Mouse (Mus musculus) kidney, embryonic 16.5 days (tissue): Measurements from ENCODE around the gene Gm20481. TPM values are rescaled to one million over a fixed set of nuclear protein-coding genes. Genes with fewer than 3 reads are reported as not detected.
A peak's percentile ranks its signal among the peaks of the same experiment; 100 is the strongest.
"Not testable (repeated sequence)": the region's sequence is repeated elsewhere in the genome, so short reads cannot be mapped to it uniquely, and the experiment has no call there.

Source experiments
- ATAC-seq: fragments of 200-750 bp; cut with Nextera tagmentation; 2 replicates; pipeline ENCODE4 v1.8.0; 2017; ENCODE audit warnings: moderate TSS enrichment; ENCODE audit not compliant: low FRiP score, low TSS enrichment
- H3K27ac ChIP-seq: fragments of 300-500 bp; sonication (generic); 2 replicates; pipeline ENCODE4 v1.5.1; 2014; ENCODE audit warnings: low read length
- H3K27me3 ChIP-seq: fragments of 300-500 bp; sonication (generic); 2 replicates; pipeline ENCODE4 v1.6.1; 2014; ENCODE audit warnings: low read length, control low read depth, mixed read lengths; ENCODE audit not compliant: insufficient read depth
- H3K36me3 ChIP-seq: fragments of 300-500 bp; sonication (generic); 2 replicates; pipeline ENCODE4 v1.6.1; 2014; ENCODE audit warnings: low read length, control low read depth, mixed read lengths; ENCODE audit not compliant: insufficient read depth
- H3K4me1 ChIP-seq: fragments of 300-500 bp; sonication (generic); 2 replicates; pipeline ENCODE4 v1.6.1; 2014; ENCODE audit warnings: low read length, control low read depth, mixed read lengths; ENCODE audit not compliant: insufficient read depth
- H3K4me2 ChIP-seq: fragments of 300-500 bp; sonication (generic); replicated peaks from 2 replicates; pipeline ENCODE4 v1.6.1; 2014; ENCODE audit warnings: low read depth, low read length
- H3K4me3 ChIP-seq: fragments of 300-500 bp; sonication (generic); 2 replicates; pipeline ENCODE4 v1.5.1; 2014; ENCODE audit warnings: mild to moderate bottlenecking, low read length
- H3K9ac ChIP-seq: fragments of 300-500 bp; sonication (generic); replicated peaks from 2 replicates; pipeline ENCODE4 v1.6.1; 2014; ENCODE audit warnings: low read length
- H3K9me3 ChIP-seq: fragments of 300-500 bp; sonication (generic); 2 replicates; pipeline ENCODE4 v1.6.1; 2016; ENCODE audit warnings: low read length, control low read depth
- WGBS: fragments of 180-500 bp; shearing (Covaris S2); extraction: QIAGEN DNeasy Blood & Tissue Kit; methylation state at CpG from one replicate; pipeline ENCODE4 v1.1.7; 2014; 5-methylcytosine and 5-hydroxymethylcytosine counted together
- polyA plus RNA-seq: library from polyadenylated mRNA; unstranded; fragments of >200 nt; fragmentation: Nextera tagmentation; extraction: Ambion mirVana; gene quantifications from 2 replicates; pipeline ENCODE4 v1.2.1, GENCODE M21; 2015

The Gm20481 gene
- polyA plus RNA-seq: not detected in 2 replicates

GRCm38 (mm10) chr17:34969822-34970221 lies at the start of gene Gm20481:
Gene Gm20481 (plus strand): TSS chr17:34969912.
- not testable (repeated sequence) for H3K36me3 ChIP-seq, H3K27ac ChIP-seq, H3K9ac ChIP-seq, H3K4me3 ChIP-seq, H3K4me1 ChIP-seq, H3K9me3 ChIP-seq, H3K4me2 ChIP-seq, ATAC-seq
- peaks cover 23% of the 10 kb centered on the region for H3K27me3 ChIP-seq
- WGBS: 68% methylated on average over 6 of the region's 11 CpGs

GRCm38 (mm10) chr17:34922939-34923338 lies 46.8 kb upstream of the Gm20481 start:
- 33% methylated on average over 6 of the region's 6 CpGs for WGBS
- Histone ChIP-seq H3K9me3 (no peaks in the 10 kb centered on the region), H3K4me3 (no peak overlapping the region), H3K36me3 (no peaks in the 10 kb centered on the region), H3K27me3 (no peaks in the 10 kb centered on the region), H3K4me2 (no peak overlapping the region), H3K4me1 (no peaks in the 10 kb centered on the region), H3K27ac (no peak overlapping the region), H3K9ac (no peak overlapping the region)
- ATAC-seq: no peak

- no peaks in the 10 kb centered on the region for H3K4me1 ChIP-seq
- 74% methylated on average over 5 of the region's 5 CpGs for WGBS
- H3K27me3 ChIP-seq: no peaks in the 10 kb centered on the region
- no peak overlapping the region for H3K9ac ChIP-seq
- no peaks in the 10 kb centered on the region for H3K9me3 ChIP-seq
- no peaks in the 10 kb centered on the region for H3K36me3 ChIP-seq
- H3K4me3 ChIP-seq: no peak overlapping the region
- no peak overlapping the region for H3K27ac ChIP-seq
- no peak overlapping the region for H3K4me2 ChIP-seq
- no peak for ATAC-seq
These were observed 45.5 kb upstream of the Gm20481 start for GRCm38 (mm10) chr17:34924258-34924657.

- H3K9me3 ChIP-seq: no peaks in the 10 kb centered on the region
- 86% methylated on average over 18 of the region's 18 CpGs for WGBS
- H3K27me3 ChIP-seq: no peaks in the 10 kb centered on the region
- no peak overlapping the region for H3K9ac ChIP-seq
- H3K4me1 ChIP-seq: peaks cover 7% of the 10 kb centered on the region
- H3K4me3 ChIP-seq: no peak overlapping the region
- no peaks in the 10 kb centered on the region for H3K36me3 ChIP-seq
- H3K4me2 ChIP-seq: no peak overlapping the region
- ATAC-seq: no peak
- no peak overlapping the region for H3K27ac ChIP-seq
These were observed 42.2 kb upstream of the Gm20481 start for GRCm38 (mm10) chr17:34927306-34928019.

GRCm38 (mm10) chr17:34928841-34929240 lies 40.9 kb upstream of the Gm20481 start:
- Histone ChIP-seq H3K9ac (no peak overlapping the region), H3K4me3 (no peak overlapping the region), H3K9me3 (no peaks in the 10 kb centered on the region), H3K27me3 (no peaks in the 10 kb centered on the region), H3K4me1 (peaks cover 7% of the 10 kb centered on the region), H3K36me3 (no peaks in the 10 kb centered on the region), H3K4me2 (no peak overlapping the region), H3K27ac (no peak overlapping the region)
- WGBS: 69% methylated on average over 4 of the region's 4 CpGs
- no peak for ATAC-seq

- Histone ChIP-seq H3K9ac (peak within 1 kb of the TSS; percentile 83), H3K4me2 (peak within 1 kb of the TSS; percentile 74), H3K4me1 (peaks cover 14% of the 10 kb centered on the region), H3K27ac (peak within 1 kb of the TSS; percentile 57), H3K9me3 (no peaks in the 10 kb centered on the region), H3K27me3 (no peaks in the 10 kb centered on the region), H3K36me3 (no peaks in the 10 kb centered on the region), H3K4me3 (peak within 1 kb of the TSS; percentile 76)
- peak; percentile 98 for ATAC-seq
- under 1% methylated on average over 38 of the region's 38 CpGs for WGBS
These were observed 38.5 kb upstream of the Gm20481 start, which contains the start of gene Neu1 for GRCm38 (mm10) chr17:34931061-34931734. Gene Neu1 (plus strand): TSS chr17:34931253.

GRCm38 (mm10) chr17:34931735-34932098 lies 38.0 kb upstream of the Gm20481 start:
- peak; percentile 46 for ATAC-seq
- no peaks in the 10 kb centered on the region for H3K9me3 ChIP-seq
- 11% methylated on average over 14 of the region's 14 CpGs for WGBS
- no peaks in the 10 kb centered on the region for H3K36me3 ChIP-seq
- peak overlapping the region; percentile 83 for H3K9ac ChIP-seq
- H3K27ac ChIP-seq: peak overlapping the region; percentile 20
- no peaks in the 10 kb centered on the region for H3K27me3 ChIP-seq
- peaks cover 14% of the 10 kb centered on the region for H3K4me1 ChIP-seq
- H3K4me2 ChIP-seq: peak overlapping the region; percentile 74
- peak overlapping the region; percentile 76 for H3K4me3 ChIP-seq

GRCm38 (mm10) chr17:34932287-34932686 lies 37.4 kb upstream of the Gm20481 start:
- no peak overlapping the region for H3K27ac ChIP-seq
- H3K4me2 ChIP-seq: peak overlapping the region; percentile 74
- H3K4me3 ChIP-seq: peak overlapping the region; percentile 76
- no peak for ATAC-seq
- H3K4me1 ChIP-seq: peaks cover 14% of the 10 kb centered on the region
- no peaks in the 10 kb centered on the region for H3K27me3 ChIP-seq
- H3K36me3 ChIP-seq: no peaks in the 10 kb centered on the region
- H3K9ac ChIP-seq: peak overlapping the region; percentile 83
- WGBS: 85% methylated on average over 8 of the region's 8 CpGs
- no peaks in the 10 kb centered on the region for H3K9me3 ChIP-seq

- no peaks in the 10 kb centered on the region for H3K9me3 ChIP-seq
- H3K4me1 ChIP-seq: peaks cover 14% of the 10 kb centered on the region
- peak overlapping the region; percentile 34 for H3K4me2 ChIP-seq
- ATAC-seq: no peak
- no peaks in the 10 kb centered on the region for H3K36me3 ChIP-seq
- H3K4me3 ChIP-seq: no peak overlapping the region
- no peak overlapping the region for H3K9ac ChIP-seq
- no peaks in the 10 kb centered on the region for H3K27me3 ChIP-seq
- H3K27ac ChIP-seq: no peak overlapping the region
- WGBS: 56% methylated on average over 24 of the region's 24 CpGs
These were observed 35.7 kb upstream of the Gm20481 start for GRCm38 (mm10) chr17:34934031-34934430.

- peak overlapping the region; percentile 34; the same call in 1 of the 2 replicates for H3K4me2 ChIP-seq
- no peak for ATAC-seq
- WGBS: 45% methylated on average over 8 of the region's 8 CpGs
These were observed 34.9 kb upstream of the Gm20481 start for GRCm38 (mm10) chr17:34934830-34935229.

More at GRCm38 (mm10) chr17:34934830-34935229, 34.9 kb upstream of the Gm20481 start:
- H3K27ac ChIP-seq: no peak overlapping the region
- no peaks in the 10 kb centered on the region for H3K36me3 ChIP-seq
- no peak overlapping the region for H3K4me3 ChIP-seq
- H3K4me1 ChIP-seq: peaks cover 14% of the 10 kb centered on the region
- no peak overlapping the region for H3K9ac ChIP-seq
- no peaks in the 10 kb centered on the region for H3K27me3 ChIP-seq
- no peaks in the 10 kb centered on the region for H3K9me3 ChIP-seq
